Mouse (Mus musculus) hematopoietic stem cell, adult 5-6 weeks (primary cell): Measurements from ENCODE around the gene Irf3. TPM values are rescaled to one million over a fixed set of nuclear protein-coding genes. Genes with fewer than 3 reads are reported as not detected.

Experiments
- ATAC-seq, 2 experiments: fragments of 125-278 bp in 1 of 2; replicated peaks in 1 of 2; 2 replicates each; pipeline ENCODE4 v1.8.0; 2016 to 2017; ENCODE audit warnings: inconsistent platforms in 2 of 2, mild to moderate bottlenecking in 2 of 2, moderate number of reproducible peaks in 2 of 2, low read depth in 1 of 2, moderate TSS enrichment in 1 of 2; ENCODE audit not compliant: low FRiP score in 2 of 2, poor library complexity in 2 of 2, severe bottlenecking in 2 of 2, insufficient read depth in 1 of 2, low TSS enrichment in 1 of 2
- total RNA-seq: library from RNA; stranded (forward); fragments of 172-1452, 232-1000 nt; gene quantifications from 2 replicates; pipeline ENCODE4 v1.2.3, GENCODE M21; 2017

Gene Irf3
- total RNA-seq, 1 experiment from 2014 or later: 75.7 TPM

- ATAC-seq: no peak
Measured at GRCm38 (mm10) chr7:45040851-45041250, 43.4 kb downstream of the Irf3 start.

GRCm38 (mm10) chr7:45043307-45043706 is 45.9 kb downstream of the Irf3 start:
- no peak for ATAC-seq

GRCm38 (mm10) chr7:45045741-45046140 is 48.3 kb downstream of the Irf3 start:
- no peak for ATAC-seq

GRCm38 (mm10) chr7:45046853-45047350 is 49.5 kb downstream of the Irf3 start:
- no peak for ATAC-seq

GRCm38 (mm10) chr7:45047491-45047890 is 50.0 kb downstream of the Irf3 start:
- no peak for ATAC-seq

GRCm38 (mm10) chr7:45048001-45048890 is 50.8 kb downstream of the Irf3 start:
- no peak for ATAC-seq

GRCm38 (mm10) chr7:45048923-45049657 is 51.6 kb downstream of the Irf3 start:
- no peak for ATAC-seq

- 0 out of 4 replicates have a peak, but pooled peaks of 1 of the 2 experiments have one; percentile 3 for ATAC-seq
Measured at GRCm38 (mm10) chr7:45050945-45051600, 53.6 kb downstream of the Irf3 start.

GRCm38 (mm10) chr7:45051601-45051974 is 54.1 kb downstream of the Irf3 start:
- ATAC-seq: no peak

Other genes with a start within 250 kb of the Irf3 start
- gene Vrk3, start 249.2 kb upstream of the Irf3 start, total RNA-seq: 67.1 and 70.6 TPM in 2 replicates
- gene Zfp473, start 246.6 kb upstream of the Irf3 start, total RNA-seq: 3.5 and 3.9 TPM in 2 replicates
- 96.9 and 114 TPM in 2 replicates for gene Nup62, start 181.6 kb upstream of the Irf3 start, total RNA-seq
- 1.3 TPM in 1 of 2 replicates, not detected in the other for gene Il4i1, start 181.3 kb upstream of the Irf3 start, total RNA-seq
- gene Atf5, start 181.0 kb upstream of the Irf3 start, total RNA-seq: 3.1 and 3.3 TPM in 2 replicates
- gene Akt1s1, start 148.7 kb upstream of the Irf3 start, total RNA-seq: 32.6 and 38.0 TPM in 2 replicates
- gene Tbc1d17, start 148.6 kb upstream of the Irf3 start, total RNA-seq: 21.6 and 29.3 TPM in 2 replicates
- gene Pnkp, start 140.5 kb upstream of the Irf3 start, total RNA-seq: 27.8 and 30.0 TPM in 2 replicates
- gene Ptov1, start 127.9 kb upstream of the Irf3 start, total RNA-seq: 41.8 and 54.1 TPM in 2 replicates
- gene Med25, start 104.9 kb upstream of the Irf3 start, total RNA-seq: 6.7 and 11.8 TPM in 2 replicates
- gene Fuz, start 101.6 kb upstream of the Irf3 start, total RNA-seq: 33.3 and 39.8 TPM in 2 replicates
- gene Ap2a1, start 68.2 kb upstream of the Irf3 start, total RNA-seq: 12.4 and 25.5 TPM in 2 replicates
- gene Tsks, start 54.4 kb upstream of the Irf3 start, total RNA-seq: not detected in 2 replicates
- gene Cpt1c, start 22.8 kb upstream of the Irf3 start, total RNA-seq: 0.20 TPM in 1 of 2 replicates, not detected in the other
- 156 and 185 TPM in 2 replicates for gene Prmt1, start 11.1 kb upstream of the Irf3 start, total RNA-seq
- gene Bcl2l12, start 1.1 kb downstream of the Irf3 start, total RNA-seq: 19.8 and 35.1 TPM in 2 replicates
- 11.3 and 13.8 TPM in 2 replicates for gene Scaf1, start 18.7 kb downstream of the Irf3 start, total RNA-seq
- gene Rras, start 20.3 kb downstream of the Irf3 start, total RNA-seq: 1.9 and 9.0 TPM in 2 replicates
- 3.9 and 4.6 TPM in 2 replicates for gene Prr12, start 55.2 kb downstream of the Irf3 start, total RNA-seq
- gene Nosip, start 64.8 kb downstream of the Irf3 start, total RNA-seq: 56.2 and 72.8 TPM in 2 replicates
- gene Prrg2, start 65.0 kb downstream of the Irf3 start, total RNA-seq: 6.6 and 6.7 TPM in 2 replicates
- 41.8 and 52.6 TPM in 2 replicates for gene Rcn3, start 94.6 kb downstream of the Irf3 start, total RNA-seq
- 15.3 and 23.1 TPM in 2 replicates for gene Fcgrt, start 106.2 kb downstream of the Irf3 start, total RNA-seq
- 1,545 and 1,649 TPM in 2 replicates for gene Rps11, start 126.8 kb downstream of the Irf3 start, total RNA-seq
- 3,499 and 4,043 TPM in 2 replicates for gene Rpl13a, start 131.1 kb downstream of the Irf3 start, total RNA-seq
- 0.35 and 0.56 TPM in 2 replicates for gene Gm45713, start 138.6 kb downstream of the Irf3 start, total RNA-seq
- 15.7 and 18.9 TPM in 2 replicates for gene Flt3l, start 138.8 kb downstream of the Irf3 start, total RNA-seq
- gene Pih1d1, start 156.7 kb downstream of the Irf3 start, total RNA-seq: 38.0 and 60.7 TPM in 2 replicates
- gene Aldh16a1, start 156.9 kb downstream of the Irf3 start, total RNA-seq: 25.0 and 32.6 TPM in 2 replicates
- 1.0 TPM in 1 of 2 replicates, not detected in the other for gene Slc17a7, start 166.3 kb downstream of the Irf3 start, total RNA-seq
- gene Gfy, start 181.9 kb downstream of the Irf3 start, total RNA-seq: not detected in 2 replicates
- not detected in 2 replicates for gene Pth2, start 183.3 kb downstream of the Irf3 start, total RNA-seq
- 0.60 and 0.75 TPM in 2 replicates for gene Ccdc155, start 207.2 kb downstream of the Irf3 start, total RNA-seq
- 37.0 TPM in 2 replicates for gene Dkkl1, start 214.5 kb downstream of the Irf3 start, total RNA-seq
- gene Tead2, start 218.1 kb downstream of the Irf3 start, total RNA-seq: 5.1 and 9.9 TPM in 2 replicates
- gene Cd37, start 241.5 kb downstream of the Irf3 start, total RNA-seq: 76.4 and 103 TPM in 2 replicates
- not detected in 2 replicates for gene Slc6a16, start 243.4 kb downstream of the Irf3 start, total RNA-seq